Mouse (Mus musculus) 416B (cell line): ENCODE data around the gene Cd6.

Experiments used
- DNase-seq: peaks from one replicate; pipeline ENCODE4 v3.0.0; 2011; ENCODE audit warnings: low read depth

The Cd6 gene

GRCm38 (mm10) chr19:10829436-10830175 lies at the start of gene Cd6:
Gene Cd6 (minus strand): TSS chr19:10830058.
- DNase-seq: no peak

DNA sequence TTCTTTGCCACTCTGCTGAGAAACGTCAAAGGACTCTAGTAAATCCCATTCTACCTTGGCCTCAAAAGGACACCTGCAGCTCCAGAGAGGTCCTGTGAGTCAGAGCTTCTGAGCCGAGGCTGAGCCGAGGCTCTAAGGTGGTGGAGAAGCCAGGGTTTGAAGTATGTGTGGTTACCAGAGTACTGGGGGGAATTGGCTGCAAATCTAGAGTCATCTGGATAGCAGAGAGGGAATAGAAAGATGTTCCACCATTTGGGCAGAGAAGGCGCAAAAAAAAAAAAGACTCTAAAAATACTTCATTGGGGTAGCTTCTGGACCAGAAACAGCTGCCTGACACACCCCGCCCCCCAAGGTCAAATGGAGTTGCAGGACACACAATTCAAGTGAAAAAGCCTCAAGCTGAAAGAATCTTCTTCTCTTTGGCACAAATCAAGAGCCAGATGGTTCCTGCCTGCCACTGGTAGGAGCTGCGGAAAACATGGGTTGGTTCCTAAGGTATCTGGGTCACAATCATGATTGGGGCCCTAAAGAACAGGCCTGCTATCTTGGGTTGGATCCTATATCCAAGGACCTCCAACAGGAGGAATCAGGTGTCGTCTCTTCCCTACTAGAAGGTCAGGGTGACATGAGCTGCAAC lies 48.5 kb upstream of the Cd6 start:
- DNase-seq: no peak

GRCm38 (mm10) chr19:10871328-10871961 lies 41.6 kb upstream of the Cd6 start:
- no peak for DNase-seq

DNA sequence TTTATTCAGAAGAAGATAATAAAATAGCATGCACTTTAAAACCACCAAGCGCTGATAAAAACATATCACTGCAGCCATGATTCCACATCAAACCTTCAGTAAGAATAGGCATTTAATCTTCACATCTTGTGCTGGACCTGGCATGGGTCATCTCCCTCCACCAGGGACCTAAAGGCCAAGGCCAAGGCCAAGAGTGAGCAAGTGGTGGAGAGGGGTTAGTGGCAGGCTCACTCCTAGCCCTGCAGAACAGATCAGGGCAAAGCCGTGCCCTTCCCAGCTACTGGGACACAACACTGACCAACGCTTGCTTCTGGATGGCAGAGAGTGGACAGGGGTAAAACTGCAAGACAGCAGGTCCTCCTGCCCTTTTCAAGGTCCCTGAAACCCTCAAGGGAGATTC lies 40.8 kb upstream of the Cd6 start:
- DNase-seq: no peak

- DNase-seq: no peak
Observed at GRCm38 (mm10) chr19:10869886-10870527, 40.1 kb upstream of the Cd6 start, which contains the start of gene Tmem132a. Gene Tmem132a (minus strand): TSS chr19:10869940.

DNA sequence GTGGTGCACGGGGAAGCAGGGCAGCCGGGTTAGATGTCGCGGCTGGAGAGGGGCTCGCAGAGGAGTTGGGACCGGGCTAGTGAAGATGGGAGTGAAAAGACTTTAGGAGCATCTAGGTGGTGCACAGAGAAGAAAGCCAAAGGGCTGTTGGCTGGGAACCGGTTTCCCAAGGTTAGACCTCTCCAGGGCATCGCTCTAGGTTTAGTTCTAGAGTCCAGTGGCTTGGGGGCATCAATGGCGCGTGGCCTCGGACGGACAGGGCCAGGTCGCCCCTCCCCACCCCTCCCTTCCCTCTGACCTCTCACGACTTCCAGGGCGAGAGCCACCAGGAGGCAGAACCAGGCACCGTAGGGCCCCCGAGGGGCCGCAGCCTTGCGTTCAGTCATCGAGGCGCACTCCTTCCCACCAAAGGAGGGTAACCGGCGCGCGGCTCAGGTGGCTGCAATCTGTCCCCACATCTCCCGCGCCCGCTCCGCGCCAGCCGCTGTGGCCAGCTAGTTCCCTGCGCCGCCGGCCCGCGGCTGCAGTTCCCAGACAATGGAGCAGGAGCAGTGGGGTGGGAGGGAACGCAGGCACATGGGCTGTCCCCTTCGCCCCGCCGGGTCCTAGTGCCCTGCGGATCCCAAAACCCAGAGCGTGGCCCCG lies 39.5 kb upstream of the Cd6 start:
- no peak for DNase-seq

DNA sequence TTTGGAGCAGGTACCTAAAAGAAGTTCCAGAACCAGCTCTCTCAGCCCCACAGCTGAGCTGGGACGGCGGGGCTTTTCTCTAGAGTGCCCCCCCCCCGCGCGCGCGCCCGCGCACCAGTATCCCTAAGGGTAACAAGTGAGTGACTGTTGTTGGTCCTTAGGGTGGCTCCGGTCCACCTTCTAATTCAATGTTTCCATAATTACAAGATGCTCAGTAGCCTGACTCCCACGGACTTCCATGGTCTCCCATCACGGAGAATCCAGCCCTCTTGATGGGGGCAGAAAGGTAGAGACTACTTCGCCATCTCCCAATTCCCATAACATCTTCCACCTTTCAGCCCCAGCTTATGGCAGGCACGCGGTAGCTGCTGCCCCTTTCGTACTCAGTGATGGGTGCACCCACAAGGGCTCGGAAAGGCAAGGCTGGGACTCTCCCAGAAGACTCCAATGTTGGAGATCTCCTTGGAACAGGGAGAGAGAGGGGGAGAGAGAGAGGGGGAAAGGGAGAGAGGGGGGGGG lies 38.8 kb upstream of the Cd6 start:
- DNase-seq: no peak

- DNase-seq: no peak
Observed at GRCm38 (mm10) chr19:10867946-10868622, 38.2 kb upstream of the Cd6 start.

DNA sequence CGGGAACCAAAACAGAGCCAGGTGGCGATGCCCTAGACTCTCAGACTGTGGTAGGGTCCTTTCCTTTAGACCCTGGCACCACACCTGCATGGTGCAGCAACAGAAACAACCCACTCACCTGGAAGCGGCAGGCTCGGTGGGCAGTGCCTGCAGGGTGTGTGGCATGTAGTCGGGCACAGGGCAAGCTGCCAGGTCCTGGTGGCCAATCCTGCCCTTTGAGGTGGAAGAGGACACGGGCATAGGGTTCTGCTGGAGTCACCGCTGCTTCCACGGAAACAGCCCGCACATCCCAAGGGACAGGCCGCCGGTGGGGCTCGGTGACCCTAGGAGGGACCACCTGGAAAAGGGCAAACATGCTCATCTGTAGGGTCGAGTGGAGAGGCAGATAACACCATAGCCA lies 36.5 kb upstream of the Cd6 start:
- no peak for DNase-seq

DNA sequence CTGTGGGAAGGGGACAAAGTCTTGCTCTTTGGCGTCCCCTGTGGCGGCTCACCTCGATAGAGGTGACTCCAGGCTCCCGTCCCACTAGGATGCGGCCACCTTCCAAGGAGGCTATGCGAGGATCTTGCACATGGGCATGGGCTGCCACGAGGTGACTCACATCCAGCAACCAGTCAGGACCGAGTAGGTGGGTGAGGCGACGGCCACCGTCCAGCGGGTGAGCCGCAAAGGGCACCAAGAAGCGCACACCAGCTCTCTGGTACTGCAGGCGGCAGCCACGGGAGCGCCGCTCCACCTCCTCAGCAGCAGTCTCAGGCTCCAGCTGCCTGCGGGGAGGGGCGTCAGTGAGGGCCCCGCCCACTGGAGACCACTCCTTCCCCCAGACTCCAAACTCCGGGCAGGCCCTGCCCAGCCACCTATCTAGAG lies 30.2 kb upstream of the Cd6 start:
- no peak for DNase-seq

DNA sequence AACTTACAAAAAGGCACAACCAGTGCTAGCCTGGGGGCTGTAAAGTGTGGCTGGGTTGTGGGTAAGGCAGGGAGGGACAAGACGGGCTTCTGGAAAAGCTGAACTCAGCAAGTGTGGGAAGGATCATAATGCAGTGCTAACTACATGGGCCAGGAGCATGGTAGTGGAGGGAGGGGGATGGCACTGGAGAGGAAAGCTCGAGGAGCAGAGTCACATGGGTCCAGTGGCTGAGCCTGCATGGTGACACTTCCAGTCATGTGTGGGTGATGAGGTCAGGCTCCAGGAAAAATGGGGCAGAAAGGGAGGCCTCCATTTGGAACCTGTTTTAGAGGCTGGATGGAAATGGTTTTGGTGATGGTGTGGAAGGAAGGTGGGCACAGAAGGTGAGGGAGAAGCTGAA lies 26.7 kb upstream of the Cd6 start:
- no peak for DNase-seq

DNA sequence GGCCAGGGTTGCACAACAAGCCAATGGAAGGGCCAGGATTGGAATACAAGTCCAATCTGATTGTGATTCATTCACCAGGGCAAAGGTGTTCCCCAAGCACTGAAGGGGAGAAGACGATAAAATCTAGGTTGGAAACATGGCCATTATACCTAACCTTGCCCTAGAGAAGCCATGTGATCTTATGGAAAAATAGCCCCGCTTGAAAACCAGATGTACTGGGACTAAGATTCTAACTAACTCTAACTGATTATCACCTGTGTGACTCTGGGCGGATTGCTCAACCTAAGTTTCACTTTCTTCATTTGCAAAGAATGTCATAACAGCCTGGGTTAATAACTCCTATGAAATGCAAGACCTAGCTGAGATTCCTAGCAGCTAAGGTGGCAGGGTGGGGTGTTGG lies 25.6 kb upstream of the Cd6 start:
- DNase-seq: no peak

- no peak for DNase-seq
Observed at GRCm38 (mm10) chr19:10847311-10848087, 17.6 kb upstream of the Cd6 start.

DNA sequence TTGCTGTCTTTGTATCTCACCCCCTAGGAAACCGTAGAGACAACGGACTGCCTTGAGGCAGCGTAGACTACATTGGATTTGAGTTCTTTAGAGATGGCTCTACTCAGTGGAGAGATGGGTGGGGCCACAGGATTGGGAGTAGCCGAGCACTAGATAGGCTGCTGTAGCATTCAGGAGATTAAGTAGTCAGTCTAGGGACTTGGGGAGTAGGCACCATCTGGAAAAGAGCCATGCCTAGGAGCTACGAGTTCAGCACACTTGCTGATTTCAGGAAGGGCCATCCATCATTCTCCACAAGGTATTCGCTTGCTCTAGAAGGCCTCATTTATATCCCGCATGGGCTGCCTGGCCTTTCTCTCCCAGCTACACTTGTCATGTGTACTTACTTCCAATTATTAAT lies 16.3 kb upstream of the Cd6 start:
- no peak for DNase-seq

DNA sequence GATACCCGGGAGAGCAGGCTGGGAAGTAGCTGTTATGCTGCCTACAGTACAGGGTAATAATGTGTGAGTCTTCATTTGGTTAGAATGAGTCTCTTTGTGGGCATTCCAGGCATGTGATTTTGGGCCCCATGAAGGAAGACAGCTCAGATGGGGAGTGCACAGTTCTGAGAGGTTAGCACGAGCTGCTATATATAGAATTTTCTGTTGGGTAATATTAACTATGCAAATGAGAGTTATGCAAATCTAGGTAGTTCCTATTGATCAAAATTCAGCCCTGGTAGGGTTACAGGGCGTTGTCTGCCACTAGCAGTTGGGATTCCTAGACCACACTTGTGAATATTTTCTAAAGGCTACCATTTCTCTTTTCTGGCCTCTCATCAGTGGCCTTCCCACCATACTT lies 15.6 kb upstream of the Cd6 start:
- no peak for DNase-seq

GRCm38 (mm10) chr19:10844206-10844605 lies 14.3 kb upstream of the Cd6 start:
- no peak for DNase-seq

- DNase-seq: no peak
Observed at GRCm38 (mm10) chr19:10842914-10843313, 13.1 kb upstream of the Cd6 start.

DNA sequence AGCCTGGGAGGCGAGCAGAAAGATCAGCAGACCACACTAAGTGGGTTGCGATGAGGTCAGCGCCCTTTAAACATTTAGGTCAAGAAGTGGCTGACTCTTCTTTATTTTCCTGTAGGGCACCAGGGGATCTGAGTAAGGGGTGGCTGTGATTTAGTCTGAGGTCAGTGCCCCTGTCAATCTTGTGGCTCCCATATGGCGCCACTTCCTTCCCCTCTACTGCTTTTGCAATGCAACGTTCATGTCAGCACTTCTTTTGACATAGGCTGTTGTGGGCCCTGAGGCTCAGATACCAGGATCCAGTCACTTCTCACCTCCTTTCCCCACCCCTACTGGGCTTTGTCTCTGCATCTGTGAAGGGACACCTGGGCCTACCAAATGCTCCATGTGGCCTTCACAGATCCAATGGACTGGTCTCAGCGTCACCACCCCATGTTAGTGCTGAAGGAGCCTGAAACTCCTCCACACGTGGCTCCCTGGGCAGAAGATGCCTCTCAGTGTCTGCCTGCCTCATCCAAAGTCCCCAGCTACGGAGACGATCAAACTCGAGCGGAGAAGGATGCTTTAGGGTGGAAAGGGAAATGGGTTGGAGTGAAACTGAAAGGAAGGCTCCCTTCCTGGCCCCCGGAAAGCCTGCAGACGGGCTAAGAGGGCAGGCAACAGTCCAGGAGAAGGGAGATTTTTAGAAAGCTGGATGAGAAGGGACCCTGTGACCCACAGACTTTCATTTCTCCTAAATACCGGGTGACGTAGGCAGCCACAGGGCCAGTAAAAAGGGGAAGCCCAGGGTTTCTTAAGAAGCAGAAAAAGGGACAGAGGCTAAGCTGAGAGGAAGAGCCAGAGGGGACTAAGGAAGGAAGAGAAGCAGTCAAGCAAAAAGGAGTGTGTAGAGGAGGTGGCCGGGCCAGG lies 12.1 kb upstream of the Cd6 start:
- peak; percentile 88 for DNase-seq

- peak; percentile 11 for DNase-seq
Observed at GRCm38 (mm10) chr19:10839010-10839892, 9.4 kb upstream of the Cd6 start, which contains the start of gene Slc15a3. Gene Slc15a3 (plus strand): TSS chr19:10839727.
